Mouse (Mus musculus): ENCODE data around the gene Lasp1. TPM values are rescaled to one million over a fixed set of nuclear protein-coding genes. Genes with fewer than 3 reads are reported as not detected.

Gene Lasp1
- polyA plus RNA-seq, 1 experiment from 2014 or later, result 141 TPM

- Histone ChIP-seq H3K9ac (ENCODE audit: low read depth, low read length) (peak overlapping the region; percentile 20; the same call in 1 of the 2 replicates), H3K27ac (ENCODE audit: low read length) (peak overlapping the region; percentile 73), H3K4me2 (ENCODE audit: low read depth, low read length) (0 out of 2 replicates have a peak overlapping the region, but pooled peaks have one; percentile 9), H3K27me3 (replicated peaks; ENCODE audit: control insufficient read depth, insufficient read depth, low read length) (no peaks in the 10 kb centered on the region), H3K36me3 (ENCODE audit: control insufficient read depth, insufficient read depth, low read length) (peaks cover 3% of the 10 kb centered on the region; the same call in 1 of the 2 replicates), H3K4me3 (ENCODE audit: low read length) (no peak overlapping the region), H3K4me1 (ENCODE audit: control insufficient read depth, insufficient read depth, low read length) (peaks cover 89% of the 10 kb centered on the region), H3K9me3 (ENCODE audit: control insufficient read depth, low read length) (no peaks in the 10 kb centered on the region)
- 16% methylated on average over 6 of the region's 6 CpGs for WGBS
- no peak for ATAC-seq
Measured at GRCm38 (mm10) chr11:97807626-97808025, 8.8 kb downstream of the Lasp1 start.

GRCm38 (mm10) chr11:97808093-97808492, 9.3 kb downstream of the Lasp1 start:
- H3K27ac ChIP-seq (ENCODE audit: low read length), result peak overlapping the region; percentile 73
- WGBS, result 47% methylated on average over 2 of the region's 2 CpGs
- no peaks in the 10 kb centered on the region for H3K9me3 ChIP-seq (ENCODE audit: control insufficient read depth, low read length)
- H3K27me3 ChIP-seq (replicated peaks; ENCODE audit: control insufficient read depth, insufficient read depth, low read length), result no peaks in the 10 kb centered on the region
- H3K4me1 ChIP-seq (ENCODE audit: control insufficient read depth, insufficient read depth, low read length), result peaks cover 90% of the 10 kb centered on the region
- 0 out of 2 replicates have a peak overlapping the region, but pooled peaks have one; percentile 9 for H3K4me2 ChIP-seq (ENCODE audit: low read depth, low read length)
- no peak overlapping the region for H3K4me3 ChIP-seq (ENCODE audit: low read length)
- peaks cover 3% of the 10 kb centered on the region; the same call in 1 of the 2 replicates for H3K36me3 ChIP-seq (ENCODE audit: control insufficient read depth, insufficient read depth, low read length)
- ATAC-seq, result no peak
- H3K9ac ChIP-seq (ENCODE audit: low read depth, low read length), result peak overlapping the region; percentile 20

- Histone ChIP-seq H3K36me3 (ENCODE audit: control insufficient read depth, insufficient read depth, low read length) (peaks cover 3% of the 10 kb centered on the region; the same call in 1 of the 2 replicates), H3K27me3 (replicated peaks; ENCODE audit: control insufficient read depth, insufficient read depth, low read length) (no peaks in the 10 kb centered on the region), H3K4me2 (ENCODE audit: low read depth, low read length) (no peak overlapping the region), H3K27ac (ENCODE audit: low read length) (peak overlapping the region; percentile 73), H3K9me3 (ENCODE audit: control insufficient read depth, low read length) (no peaks in the 10 kb centered on the region), H3K9ac (ENCODE audit: low read depth, low read length) (peak overlapping the region; percentile 46; the same call in 1 of the 2 replicates), H3K4me1 (ENCODE audit: control insufficient read depth, insufficient read depth, low read length) (peaks cover 91% of the 10 kb centered on the region), H3K4me3 (ENCODE audit: low read length) (no peak overlapping the region)
- WGBS, result 31% methylated on average over 5 of the region's 5 CpGs
- no peak for ATAC-seq
Measured at GRCm38 (mm10) chr11:97808621-97809234, 9.9 kb downstream of the Lasp1 start.

- WGBS, result 56% methylated on average over 7 of the region's 7 CpGs
- Histone ChIP-seq H3K27me3 (replicated peaks; ENCODE audit: control insufficient read depth, insufficient read depth, low read length) (no peaks in the 10 kb centered on the region), H3K27ac (ENCODE audit: low read length) (peak overlapping the region; percentile 73), H3K4me2 (ENCODE audit: low read depth, low read length) (no peak overlapping the region), H3K4me3 (ENCODE audit: low read length) (no peak overlapping the region), H3K36me3 (ENCODE audit: control insufficient read depth, insufficient read depth, low read length) (peaks cover 3% of the 10 kb centered on the region), H3K4me1 (ENCODE audit: control insufficient read depth, insufficient read depth, low read length) (peaks cover 89% of the 10 kb centered on the region), H3K9ac (ENCODE audit: low read depth, low read length) (peak overlapping the region; percentile 46), H3K9me3 (ENCODE audit: control insufficient read depth, low read length) (no peaks in the 10 kb centered on the region)
- no peak for ATAC-seq
Measured at GRCm38 (mm10) chr11:97809235-97810121, 10.7 kb downstream of the Lasp1 start.

GRCm38 (mm10) chr11:97810356-97810755, 11.6 kb downstream of the Lasp1 start:
- ATAC-seq, result no peak
- Histone ChIP-seq H3K36me3 (ENCODE audit: control insufficient read depth, insufficient read depth, low read length) (peaks cover 3% of the 10 kb centered on the region), H3K9me3 (ENCODE audit: control insufficient read depth, low read length) (no peaks in the 10 kb centered on the region), H3K9ac (ENCODE audit: low read depth, low read length) (0 out of 2 replicates have a peak overlapping the region, but pooled peaks have one; percentile 8), H3K4me3 (ENCODE audit: low read length) (no peak overlapping the region), H3K4me2 (ENCODE audit: low read depth, low read length) (no peak overlapping the region), H3K4me1 (ENCODE audit: control insufficient read depth, insufficient read depth, low read length) (peaks cover 87% of the 10 kb centered on the region), H3K27ac (ENCODE audit: low read length) (peak overlapping the region; percentile 50), H3K27me3 (replicated peaks; ENCODE audit: control insufficient read depth, insufficient read depth, low read length) (no peaks in the 10 kb centered on the region)
- 47% methylated on average over 7 of the region's 7 CpGs for WGBS

- peak overlapping the region; percentile 96 for H3K27ac ChIP-seq (ENCODE audit: low read length)
- H3K4me2 ChIP-seq (ENCODE audit: low read depth, low read length), result peak overlapping the region; percentile 52
- ATAC-seq, result no peak
- H3K27me3 ChIP-seq (replicated peaks; ENCODE audit: control insufficient read depth, insufficient read depth, low read length), result no peaks in the 10 kb centered on the region
- H3K36me3 ChIP-seq (ENCODE audit: control insufficient read depth, insufficient read depth, low read length), result peaks cover 6% of the 10 kb centered on the region
- no peaks in the 10 kb centered on the region for H3K9me3 ChIP-seq (ENCODE audit: control insufficient read depth, low read length)
- peaks cover 87% of the 10 kb centered on the region for H3K4me1 ChIP-seq (ENCODE audit: control insufficient read depth, insufficient read depth, low read length)
- WGBS, result 48% methylated on average over 3 of the region's 3 CpGs
- no peak overlapping the region for H3K4me3 ChIP-seq (ENCODE audit: low read length)
- peak overlapping the region; percentile 39; the same call in 1 of the 2 replicates for H3K9ac ChIP-seq (ENCODE audit: low read depth, low read length)
Measured at GRCm38 (mm10) chr11:97810970-97811369, 12.2 kb downstream of the Lasp1 start.

GRCm38 (mm10) chr11:97811569-97812362, 13.0 kb downstream of the Lasp1 start:
- Histone ChIP-seq H3K9ac (ENCODE audit: low read depth, low read length) (peak overlapping the region; percentile 59), H3K4me2 (ENCODE audit: low read depth, low read length) (peak overlapping the region; percentile 52), H3K4me1 (ENCODE audit: control insufficient read depth, insufficient read depth, low read length) (peaks cover 86% of the 10 kb centered on the region), H3K9me3 (ENCODE audit: control insufficient read depth, low read length) (no peaks in the 10 kb centered on the region), H3K27me3 (replicated peaks; ENCODE audit: control insufficient read depth, insufficient read depth, low read length) (no peaks in the 10 kb centered on the region), H3K4me3 (ENCODE audit: low read length) (peak overlapping the region; percentile 17), H3K27ac (ENCODE audit: low read length) (peak overlapping the region; percentile 96), H3K36me3 (ENCODE audit: control insufficient read depth, insufficient read depth, low read length) (peaks cover 6% of the 10 kb centered on the region)
- peak; percentile 81 for ATAC-seq
- 35% methylated on average over 12 of the region's 13 CpGs for WGBS

GRCm38 (mm10) chr11:97812491-97812921, 13.7 kb downstream of the Lasp1 start:
- H3K4me3 ChIP-seq (ENCODE audit: low read length), result peak overlapping the region; percentile 15; the same call in 1 of the 2 replicates
- peaks cover 6% of the 10 kb centered on the region for H3K36me3 ChIP-seq (ENCODE audit: control insufficient read depth, insufficient read depth, low read length)
- H3K27me3 ChIP-seq (replicated peaks; ENCODE audit: control insufficient read depth, insufficient read depth, low read length), result no peaks in the 10 kb centered on the region
- peak overlapping the region; percentile 89 for H3K27ac ChIP-seq (ENCODE audit: low read length)
- H3K4me1 ChIP-seq (ENCODE audit: control insufficient read depth, insufficient read depth, low read length), result peaks cover 86% of the 10 kb centered on the region
- no peak for ATAC-seq
- 36% methylated on average over 3 of the region's 3 CpGs for WGBS
- peak overlapping the region; percentile 52 for H3K4me2 ChIP-seq (ENCODE audit: low read depth, low read length)
- H3K9ac ChIP-seq (ENCODE audit: low read depth, low read length), result peak overlapping the region; percentile 59
- no peaks in the 10 kb centered on the region for H3K9me3 ChIP-seq (ENCODE audit: control insufficient read depth, low read length)
